ENCODE assay signal across 15 mouse cellular contexts in the genomic region with DNA sequence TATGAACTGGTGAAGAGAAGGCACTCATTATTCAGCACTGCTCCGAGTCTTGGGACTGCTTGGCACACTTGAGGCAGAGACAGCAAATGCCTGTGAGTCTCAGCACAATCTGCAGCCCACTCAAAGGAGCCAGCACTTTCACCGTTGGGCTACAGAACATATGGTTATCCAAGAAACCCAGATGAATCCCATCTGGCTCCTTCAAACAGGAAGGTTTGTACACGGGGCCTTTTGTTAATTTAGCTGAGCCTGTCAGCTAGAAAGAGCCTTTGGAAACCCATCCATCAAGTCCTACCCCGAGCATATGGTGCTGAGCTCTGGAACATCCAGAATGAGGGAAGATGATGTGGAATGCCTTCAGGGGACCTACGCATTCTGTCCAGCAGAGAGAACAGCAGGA. TPM values are rescaled to one million over a fixed set of nuclear protein-coding genes. Genes with fewer than 3 reads are reported as not detected.
A peak's percentile ranks its signal among the peaks of the same experiment; 100 is the strongest.
DNase-seq lines count a peak whose midpoint lies in the region; ATAC-seq lines count a peak whose summit lies in the region.
"Had no signal": no experiment of that assay in that cellular context is flagged by ENCODE, and none has a peak within 500 bp of the region (broad histone marks: within the 10 kb centered on the region; RNA-seq: fewer than 3 reads in every experiment).

No protein-coding gene starts in this region.

- WGBS in embryonic facial prominence, embryonic 14.5 days: 52% methylated on average over 5 of the region's 5 CpGs
- 85% methylated on average over 5 of the region's 5 CpGs for WGBS in embryonic facial prominence, embryonic 10.5 days
- 85% methylated on average over 5 of the region's 5 CpGs for WGBS in liver, embryonic 11.5 days

- DNase-seq in embryonic facial prominence, embryonic 14.5 days (ENCODE audit: low spot score): peak; percentile 26
- no peak for DNase-seq in embryonic facial prominence, embryonic 10.5 days (ENCODE audit: low spot score)
- peak; percentile 66 to 73 for DNase-seq in right cerebral cortex, adult 2 months (ENCODE audit: low spot score in 2 of 2)
- DNase-seq in right cerebral cortex, postnatal 14 days: no peak
- peak; percentile 64 to 79 for DNase-seq in left cerebral cortex, adult 18-20 months (ENCODE audit: low spot score in 2 of 2)
- DNase-seq in liver, embryonic 11.5 days (ENCODE audit: low spot score): no peak
- no peak for DNase-seq in natural killer cell, adult 2 months (ENCODE audit: low spot score in 2 of 2)
- DNase-seq in kidney, postnatal 25 days: no peak
- DNase-seq: adrenal gland, postnatal 10 days; heart, adult 18-20 months; heart, postnatal 10 days; liver, postnatal 0 days; thymus, adult 2 months had no signal

- H3K4me3 ChIP-seq in embryonic facial prominence, embryonic 14.5 days (ENCODE audit: low read depth, low read length): no peak overlapping the region
- no peak overlapping the region for H3K4me3 ChIP-seq in embryonic facial prominence, embryonic 10.5 days
- no peak overlapping the region for H3K4me3 ChIP-seq in liver, embryonic 11.5 days (ENCODE audit: low read depth, low read length)
- H3K4me3 ChIP-seq: limb, embryonic 12.5 days had no signal

- H3K4me2 ChIP-seq in embryonic facial prominence, embryonic 14.5 days (ENCODE audit: low read depth, low read length): no peak overlapping the region
- H3K4me2 ChIP-seq in liver, embryonic 11.5 days: no peak overlapping the region
- H3K4me2 ChIP-seq: limb, embryonic 12.5 days had no signal

- no peak overlapping the region for H3K27ac ChIP-seq in embryonic facial prominence, embryonic 14.5 days (replicated peaks; ENCODE audit: low read depth, low read length)
- no peak overlapping the region for H3K27ac ChIP-seq in embryonic facial prominence, embryonic 10.5 days (replicated peaks)
- no peak overlapping the region for H3K27ac ChIP-seq in liver, embryonic 11.5 days (ENCODE audit: low read depth, low read length)
- H3K27ac ChIP-seq: kidney, postnatal 0 days; limb, embryonic 12.5 days had no signal

- H3K9ac ChIP-seq in embryonic facial prominence, embryonic 14.5 days (ENCODE audit: low read depth, low read length): no peak overlapping the region
- no peak overlapping the region for H3K9ac ChIP-seq in liver, embryonic 11.5 days (ENCODE audit: low read depth, low read length)
- H3K9ac ChIP-seq: limb, embryonic 12.5 days; liver, postnatal 0 days had no signal

- no peaks in the 10 kb centered on the region for H3K4me1 ChIP-seq in embryonic facial prominence, embryonic 14.5 days (ENCODE audit: control insufficient read depth, insufficient read depth, low read length)
- H3K4me1 ChIP-seq in embryonic facial prominence, embryonic 10.5 days: no peaks in the 10 kb centered on the region
- H3K4me1 ChIP-seq in liver, embryonic 11.5 days (replicated peaks; ENCODE audit: control insufficient read depth, insufficient read depth, low read length): no peaks in the 10 kb centered on the region
- H3K4me1 ChIP-seq: limb, embryonic 12.5 days had no signal

- peaks cover 100% of the 10 kb centered on the region for H3K36me3 ChIP-seq in embryonic facial prominence, embryonic 14.5 days (ENCODE audit: control insufficient read depth, insufficient read depth, low read length)
- peaks cover 100% of the 10 kb centered on the region for H3K36me3 ChIP-seq in embryonic facial prominence, embryonic 10.5 days (replicated peaks)
- H3K36me3 ChIP-seq in liver, embryonic 11.5 days (ENCODE audit: control insufficient read depth, insufficient read depth, low read length): peaks cover 82% of the 10 kb centered on the region

- H3K9me3 ChIP-seq in embryonic facial prominence, embryonic 14.5 days (ENCODE audit: control insufficient read depth, low read length): peaks cover 9% of the 10 kb centered on the region
- H3K9me3 ChIP-seq in embryonic facial prominence, embryonic 10.5 days: peaks cover 10% of the 10 kb centered on the region
- peaks cover 3% of the 10 kb centered on the region; the same call in 1 of the 2 replicates for H3K9me3 ChIP-seq in liver, embryonic 11.5 days (ENCODE audit: control insufficient read depth, low read length)

- no peak for ATAC-seq in embryonic facial prominence, embryonic 14.5 days (ENCODE audit: low read depth)
- ATAC-seq in liver, embryonic 11.5 days (replicated peaks; ENCODE audit: low FRiP score): no peak
- ATAC-seq: liver, postnatal 0 days had no signal

- H3K27me3 ChIP-seq in embryonic facial prominence, embryonic 14.5 days (replicated peaks; ENCODE audit: control insufficient read depth, insufficient read depth, low read length): no peaks in the 10 kb centered on the region
- H3K27me3 ChIP-seq in embryonic facial prominence, embryonic 10.5 days (replicated peaks; ENCODE audit: low read depth, poor library complexity, severe bottlenecking): no peaks in the 10 kb centered on the region
- H3K27me3 ChIP-seq in liver, embryonic 11.5 days (replicated peaks; ENCODE audit: control insufficient read depth, insufficient read depth, low read length): no peaks in the 10 kb centered on the region
- H3K27me3 ChIP-seq: limb, embryonic 12.5 days had no signal

RNA-seq across cellular contexts. Expression of gene Gtf3c1, which starts 13.5 kb away (rescaled TPM):
- polyA plus RNA-seq in embryonic facial prominence, embryonic 14.5 days (2014; fragmentation: Nextera tagmentation; extraction: Ambion mirVana): 26.0 and 29.8 TPM in 2 replicates
- polyA plus RNA-seq in embryonic facial prominence, embryonic 10.5 days (2016; fragmentation: Nextera tagmentation; extraction: Ambion mirVana): 49.3 and 52.1 TPM in 2 replicates
- total RNA-seq in left cerebral cortex, adult 18-20 months (2021): 100 to 1,000 TPM in 1 of 2 experiments, 10 to 100 TPM in 1; 97.5 to 101 TPM
- polyA plus RNA-seq in liver, embryonic 11.5 days (2014; fragmentation: Nextera tagmentation; extraction: Ambion mirVana): 28.3 and 28.8 TPM in 2 replicates

RNA-seq across cellular contexts. Expression of gene D430042O09Rik, which starts 13.6 kb away (rescaled TPM):
- 9.0 and 9.6 TPM in 2 replicates for polyA plus RNA-seq in embryonic facial prominence, embryonic 14.5 days (2014; fragmentation: Nextera tagmentation; extraction: Ambion mirVana)
- polyA plus RNA-seq in embryonic facial prominence, embryonic 10.5 days (2016; fragmentation: Nextera tagmentation; extraction: Ambion mirVana): 8.8 and 8.9 TPM in 2 replicates
- total RNA-seq in left cerebral cortex, adult 18-20 months (2021): 10 to 100 TPM; 29.2 to 35.2 TPM
- 4.9 and 6.6 TPM in 2 replicates for polyA plus RNA-seq in liver, embryonic 11.5 days (2014; fragmentation: Nextera tagmentation; extraction: Ambion mirVana)

Comparison
In these comparisons a context has a peak if more than half of its experiments do, and no peak if none do; other contexts are left out.
1. DNase-seq: peak in embryonic facial prominence, embryonic 14.5 days (single experiment), right cerebral cortex, adult 2 months (2 of 2) and left cerebral cortex, adult 18-20 months (2 of 2); none in embryonic facial prominence, embryonic 10.5 days (single experiment), right cerebral cortex, postnatal 14 days (single experiment), liver, embryonic 11.5 days (single experiment), natural killer cell, adult 2 months (0 of 2) and kidney, postnatal 25 days (0 of 2).